Mouse (Mus musculus) lung, adult 2 months (tissue): Measurements from ENCODE around the gene Fhl2.

Experiments
- CTCF ChIP-seq: fragments of 200-500 bp; IDR thresholded peaks from 2 replicates; pipeline ENCODE4 v1.5.1; 2011; ENCODE audit warnings: mild to moderate bottlenecking, low read length, control low read depth; ENCODE audit not compliant: insufficient read depth
- POLR2A ChIP-seq: fragments of 200-500 bp; IDR thresholded peaks from 2 replicates; pipeline ENCODE4 v1.6.1; 2011; ENCODE audit warnings: low read depth, mild to moderate bottlenecking, control low read depth, low read length, borderline replicate concordance; ENCODE audit errors: extremely low read depth

DNA sequence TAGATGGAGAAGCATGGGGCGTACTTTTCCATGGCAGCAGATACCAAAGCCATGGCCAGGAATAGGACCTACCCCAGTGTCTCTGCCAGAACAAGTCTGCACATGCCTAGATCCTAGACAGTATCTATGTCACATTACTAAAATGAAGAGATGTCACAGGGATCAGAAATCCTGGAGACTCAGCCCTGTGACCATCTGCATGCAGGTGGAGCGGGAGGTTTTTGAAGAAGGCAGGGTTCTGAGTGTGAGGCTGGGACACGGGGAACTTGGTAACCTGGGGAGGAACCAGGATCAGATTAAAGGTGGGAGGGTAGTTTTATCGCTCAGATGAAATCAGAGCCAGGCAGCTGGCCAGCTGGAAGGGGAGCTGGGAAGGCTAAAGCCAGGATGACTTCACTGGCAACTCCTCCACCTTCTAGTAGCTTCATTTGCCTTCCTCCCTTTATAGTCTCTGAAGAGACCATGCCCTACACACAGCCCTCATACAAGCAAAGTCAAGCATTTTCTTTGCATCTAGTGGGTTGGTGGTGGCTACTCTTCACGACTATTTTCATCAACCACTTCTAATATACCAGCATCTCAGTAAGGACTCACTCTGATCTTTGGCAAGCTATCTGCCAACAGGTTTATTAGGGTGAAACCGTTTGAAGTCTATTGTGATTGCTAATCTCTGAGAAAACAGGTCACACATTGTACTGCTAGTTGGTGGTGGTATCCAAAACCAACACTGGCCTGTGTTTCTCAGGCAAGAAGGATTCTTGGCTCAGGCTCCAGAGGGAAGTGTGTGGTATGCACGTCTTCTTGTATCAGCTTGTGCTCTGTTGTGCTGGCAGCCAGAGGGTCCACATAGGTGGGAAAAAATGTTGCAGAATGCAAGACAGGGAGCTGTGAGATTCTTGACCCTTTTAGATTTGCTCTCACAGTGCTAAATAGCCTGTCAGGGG, 23.2 kb downstream of the Fhl2 start:
- TF ChIP-seq CTCF (no peak), POLR2A (no peak)
